Mouse (Mus musculus) ES-E14 (cell line): ENCODE data around the gene Edem1. TPM values are rescaled to one million over a fixed set of nuclear protein-coding genes. Genes with fewer than 3 reads are reported as not detected.

Experiments
- DNase-seq: peaks from one replicate; pipeline ENCODE4 v3.0.0-alpha.2; 2013; ENCODE audit warnings: low read depth, low spot score
- H3K27ac ChIP-seq: 2 replicates; pipeline ENCODE4 v1.5.1; 2012; ENCODE audit warnings: low read depth, mild to moderate bottlenecking, low read length, moderate library complexity, mixed read lengths; ENCODE audit not compliant: poor library complexity, insufficient read depth, severe bottlenecking
- H3K36me3 ChIP-seq: 2 replicates; pipeline ENCODE4 v1.6.1; 2012; ENCODE audit warnings: mild to moderate bottlenecking, low read length, moderate library complexity, mixed read lengths; ENCODE audit not compliant: control insufficient read depth, poor library complexity, insufficient read depth, severe bottlenecking
- H3K4me1 ChIP-seq, 2 experiments: fragments of 150-350 bp in 1 of 2; sonication (generic) in 1 of 2; 2 replicates each; pipeline ENCODE4 v1.6.1; 2012; ENCODE audit warnings: low read length in 2 of 2, mild to moderate bottlenecking in 1 of 2, mixed read lengths in 1 of 2; ENCODE audit not compliant: control insufficient read depth in 2 of 2, insufficient read depth in 2 of 2, poor library complexity in 1 of 2
- H3K4me3 ChIP-seq, 2 experiments: fragments of 150-350 bp in 1 of 2; sonication (generic) in 1 of 2; 2 replicates each; pipeline ENCODE4 v1.5.1; 2012; ENCODE audit warnings: low read length in 2 of 2, low read depth in 1 of 2, mild to moderate bottlenecking in 1 of 2, mixed read lengths in 1 of 2; ENCODE audit not compliant: insufficient read depth in 1 of 2, poor library complexity in 1 of 2, severe bottlenecking in 1 of 2
- H3K9ac ChIP-seq: 2 replicates; pipeline ENCODE4 v1.6.1; 2012; ENCODE audit warnings: low read depth, mild to moderate bottlenecking, low read length, mixed read lengths; ENCODE audit not compliant: poor library complexity, insufficient read depth, severe bottlenecking
- H3K9me3 ChIP-seq: fragments of 150-350 bp; sonication (generic); 2 replicates; pipeline ENCODE4 v1.6.1; 2012; ENCODE audit warnings: low read depth, mild to moderate bottlenecking, low read length; ENCODE audit not compliant: control insufficient read depth, insufficient read depth
- CHD2 ChIP-seq: IDR thresholded peaks from 2 replicates; pipeline ENCODE4 v1.6.1; 2014; ENCODE audit warnings: mild to moderate bottlenecking, low read depth, low read length, inconsistent platforms
- HCFC1 ChIP-seq: IDR thresholded peaks from 2 replicates; pipeline ENCODE4 v1.6.1; 2012; ENCODE audit warnings: low read length, inconsistent platforms, borderline replicate concordance; ENCODE audit not compliant: insufficient read depth
- MAFK ChIP-seq: IDR thresholded peaks from 2 replicates; pipeline ENCODE4 v1.6.1; 2014; ENCODE audit warnings: mild to moderate bottlenecking, low read depth, low read length, inconsistent platforms; ENCODE audit not compliant: insufficient read depth
- ZC3H11A ChIP-seq: IDR thresholded peaks from 2 replicates; pipeline ENCODE4 v1.6.1; 2012; ENCODE audit warnings: low read depth, mild to moderate bottlenecking, inconsistent platforms, low read length, borderline replicate concordance
- ZNF384 ChIP-seq: IDR thresholded peaks from 2 replicates; pipeline ENCODE4 v1.6.1; 2012; ENCODE audit warnings: low read depth, low read length, inconsistent platforms
- in situ Hi-C, 2 experiments: fragments of 600-800 bp; cut with MboI; formaldehyde crosslinking; loops; one replicate each; pipeline ENCODE4 v1.15.1; 2025; ENCODE audit warnings: low sequenced_read_pairs in 2 of 2, inconsistent platforms in 1 of 2; ENCODE audit not compliant: unreplicated experiment in 2 of 2
- total RNA-seq: library from RNA; depleted of rRNA; stranded (reverse); fragments of 300-350 nt; gene quantifications from 2 replicates; pipeline ENCODE4 v1.2.3, GENCODE M21; 2012

The Edem1 gene
- total RNA-seq, 1 experiment, result 29.4 TPM

- DNase-seq, result no peak
- in situ Hi-C loops, result no loop called here
- H3K36me3 ChIP-seq, result peaks cover 4% of the 10 kb centered on the region
- H3K4me3 ChIP-seq, result no peak overlapping the region
- H3K4me1 ChIP-seq, result 0 out of 4 replicates have a peak, but pooled peaks cover 0 to 2% of the 10 kb centered on the region in 2 experiments
- TF ChIP-seq HCFC1 (no peak), CHD2 (no peak), ZC3H11A (no peak), ZNF384 (no peak), MAFK (no peak)
- no peak overlapping the region for H3K9ac ChIP-seq
- H3K27ac ChIP-seq, result no peak overlapping the region
- H3K9me3 ChIP-seq, result no peaks in the 10 kb centered on the region
Observed at GRCm38 (mm10) chr6:108837958-108838357, 9.5 kb downstream of the Edem1 start.

DNA sequence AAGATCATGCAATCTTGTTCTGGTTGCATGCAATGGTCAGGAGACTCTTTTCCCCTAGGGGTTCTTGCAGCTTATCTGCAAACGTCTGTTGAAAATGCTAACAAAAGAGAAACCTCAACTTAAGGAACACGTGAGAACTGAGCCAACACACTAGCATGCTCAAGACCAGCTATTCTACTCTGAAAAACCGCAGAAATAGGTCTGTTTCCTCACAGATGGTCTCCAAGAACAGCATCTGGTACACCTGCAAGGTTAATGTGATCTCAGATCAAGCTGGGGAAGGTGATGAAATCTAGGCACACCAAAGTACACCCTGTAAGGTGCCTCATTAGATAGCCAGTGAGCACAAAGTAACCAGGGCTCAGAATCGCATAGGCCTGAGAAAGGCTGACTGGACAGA is 11.0 kb downstream of the Edem1 start:
- no peak overlapping the region for H3K27ac ChIP-seq
- in situ Hi-C loops, result no loop called here

DNA sequence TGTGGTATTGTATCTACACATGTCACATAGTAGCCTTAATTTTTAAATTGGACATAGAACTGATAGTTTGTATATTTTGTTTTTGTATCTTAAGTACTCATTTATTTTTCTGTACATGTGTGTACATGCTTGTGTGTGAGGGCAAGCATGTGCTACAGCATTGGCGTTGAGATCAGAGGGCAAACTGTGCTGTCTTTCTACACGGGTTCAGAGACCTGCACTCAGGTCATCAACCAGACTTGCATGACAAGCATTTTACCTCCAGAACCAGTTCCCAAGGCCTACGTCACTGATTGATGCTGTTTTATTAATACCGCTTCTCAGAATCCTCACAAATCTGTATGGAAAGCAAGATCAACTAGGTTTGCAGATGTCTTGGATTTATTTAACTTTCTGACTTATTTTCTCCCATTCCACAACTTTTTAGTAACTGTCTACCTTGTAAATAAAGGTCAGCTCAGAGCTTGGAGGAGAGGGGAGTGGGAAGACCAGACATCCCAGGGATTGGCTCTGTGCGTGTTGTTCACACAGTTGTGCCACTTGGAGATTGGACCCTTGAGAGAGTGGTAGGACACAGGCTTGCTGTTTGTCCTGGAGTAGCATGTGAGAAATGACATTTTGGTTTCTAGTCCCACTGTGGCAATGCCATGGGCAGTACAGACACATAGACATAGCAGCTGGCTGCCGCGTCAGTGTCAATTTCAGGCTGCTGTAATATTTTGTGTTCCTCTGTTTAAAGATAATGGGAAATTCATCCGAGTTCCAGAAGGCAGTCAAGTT is 12.6 kb downstream of the Edem1 start:
- no peak overlapping the region for H3K4me3 ChIP-seq
- H3K36me3 ChIP-seq, result peaks cover 9% of the 10 kb centered on the region
- no peak for TF ChIP-seq ZNF384
- TF ChIP-seq CHD2, result no peak
- TF ChIP-seq MAFK, result no peak
- no peak for TF ChIP-seq ZC3H11A
- no peak for TF ChIP-seq HCFC1
- no peak overlapping the region for H3K9ac ChIP-seq
- no peak for DNase-seq
- H3K9me3 ChIP-seq, result no peaks in the 10 kb centered on the region
- in situ Hi-C loops, result no loop called here
- no peak overlapping the region for H3K27ac ChIP-seq
- H3K4me1 ChIP-seq, result no peaks in the 10 kb centered on the region

More for the DNA sequence above, 11.0 kb downstream of the Edem1 start:
- TF ChIP-seq ZC3H11A, result no peak
- no peak for TF ChIP-seq CHD2
- TF ChIP-seq HCFC1, result no peak
- no peak for TF ChIP-seq ZNF384
- TF ChIP-seq MAFK, result no peak
- DNase-seq, result no peak
- Histone ChIP-seq H3K9me3 (no peaks in the 10 kb centered on the region), H3K36me3 (peaks cover 9% of the 10 kb centered on the region), H3K9ac (no peak overlapping the region), H3K4me1 (no peaks in the 10 kb centered on the region), H3K4me3 (no peak overlapping the region)

GRCm38 (mm10) chr6:108843664-108844063 is 15.2 kb downstream of the Edem1 start:
- no peak for DNase-seq
- TF ChIP-seq HCFC1 (no peak), ZC3H11A (no peak), CHD2 (no peak), MAFK (no peak), ZNF384 (no peak)
- Histone ChIP-seq H3K9ac (no peak overlapping the region), H3K36me3 (peaks cover 14% of the 10 kb centered on the region), H3K27ac (no peak overlapping the region), H3K4me3 (no peak overlapping the region), H3K4me1 (no peaks in the 10 kb centered on the region), H3K9me3 (no peaks in the 10 kb centered on the region)
- in situ Hi-C loops, result no loop called here

DNA sequence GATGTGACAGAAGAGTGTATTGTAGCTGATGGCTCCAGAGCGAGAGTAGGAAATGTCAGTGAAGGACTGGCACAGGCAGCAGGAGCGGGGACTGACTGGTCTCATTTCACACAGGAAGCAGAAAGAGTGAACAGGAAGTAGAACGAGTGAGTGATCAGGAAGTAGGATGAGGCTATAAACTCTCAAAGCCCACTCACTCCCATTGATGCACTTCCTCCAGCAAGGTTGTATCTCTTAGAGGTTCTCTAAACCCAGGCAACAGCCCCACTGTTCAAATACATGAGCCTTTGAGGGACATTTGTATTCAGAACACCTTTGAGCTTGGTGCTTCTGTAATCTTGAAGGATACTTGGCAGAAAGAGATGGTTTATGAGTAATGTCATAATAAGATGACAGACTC is 15.7 kb downstream of the Edem1 start:
- H3K36me3 ChIP-seq, result peaks cover 17% of the 10 kb centered on the region
- in situ Hi-C loops, result no loop called here
- no peaks in the 10 kb centered on the region for H3K4me1 ChIP-seq
- TF ChIP-seq ZNF384, result no peak
- no peak for TF ChIP-seq CHD2
- TF ChIP-seq ZC3H11A, result no peak
- no peak for TF ChIP-seq MAFK
- TF ChIP-seq HCFC1, result no peak
- no peak for DNase-seq
- no peaks in the 10 kb centered on the region for H3K9me3 ChIP-seq
- no peak overlapping the region for H3K27ac ChIP-seq
- H3K9ac ChIP-seq, result no peak overlapping the region
- no peak overlapping the region for H3K4me3 ChIP-seq
